Mouse (Mus musculus) liver, embryonic 14.5 days (tissue): ENCODE measurements around the gene Cdc42se2. TPM values are rescaled to one million over a fixed set of nuclear protein-coding genes. Genes with fewer than 3 reads are reported as not detected.

Experiments used
- ATAC-seq: fragments of 200-750 bp; cut with Nextera tagmentation; 2 replicates; pipeline ENCODE4 v1.8.0; 2017; ENCODE audit warnings: moderate number of reproducible peaks, mild to moderate bottlenecking, moderate library complexity; ENCODE audit not compliant: insufficient read depth
- DNase-seq, 3 experiments: peaks; one replicate each; pipeline ENCODE4 v3.0.0-alpha.2; 2012 to 2013; ENCODE audit warnings: low read depth in 3 of 3, low spot score in 3 of 3
- H3K27ac ChIP-seq: fragments of 300-500 bp; sonication (generic); 2 replicates; pipeline ENCODE4 v1.5.1; 2014; ENCODE audit warnings: moderate library complexity, mild to moderate bottlenecking, control low read depth, inconsistent platforms
- H3K27me3 ChIP-seq: fragments of 300-500 bp; sonication (generic); 2 replicates; pipeline ENCODE4 v1.6.1; 2014; ENCODE audit warnings: mild to moderate bottlenecking, low read length, moderate library complexity; ENCODE audit not compliant: control insufficient read depth, insufficient read depth
- H3K36me3 ChIP-seq: fragments of 300-500 bp; sonication (generic); replicated peaks from 2 replicates; pipeline ENCODE4 v1.6.1; 2014; ENCODE audit warnings: low read depth; ENCODE audit not compliant: control insufficient read depth, insufficient read depth
- H3K4me1 ChIP-seq, 2 experiments: fragments of 200-500 bp in 1 of 2; fragments of 300-500 bp in 1 of 2; sonication (generic) in 1 of 2; replicated peaks; 2 replicates each; pipeline ENCODE4 v1.6.1; 2012 to 2014; ENCODE audit warnings: antibody characterized with exemption in 1 of 2, inconsistent platforms in 1 of 2, low read length in 1 of 2; ENCODE audit not compliant: control insufficient read depth in 2 of 2, insufficient read depth in 2 of 2
- H3K4me2 ChIP-seq: fragments of 300-500 bp; sonication (generic); 2 replicates; pipeline ENCODE4 v1.6.1; 2014; ENCODE audit warnings: low read depth, mild to moderate bottlenecking, control low read depth, moderate library complexity
- H3K4me3 ChIP-seq, 2 experiments: fragments of 200-500 bp in 1 of 2; fragments of 300-500 bp in 1 of 2; sonication (generic) in 1 of 2; 2 replicates each; pipeline ENCODE4 v1.5.1; 2012 to 2014; ENCODE audit warnings: low read depth in 2 of 2, low read length in 2 of 2, mild to moderate bottlenecking in 2 of 2, control low read depth in 1 of 2, inconsistent platforms in 1 of 2, moderate library complexity in 1 of 2; ENCODE audit not compliant: insufficient read depth in 1 of 2
- H3K9ac ChIP-seq: fragments of 300-500 bp; sonication (generic); replicated peaks from 2 replicates; pipeline ENCODE4 v1.6.1; 2014; ENCODE audit warnings: mild to moderate bottlenecking, control low read depth, moderate library complexity
- H3K9me3 ChIP-seq: fragments of 300-500 bp; sonication (generic); 2 replicates; pipeline ENCODE4 v1.6.1; 2016; ENCODE audit warnings: low read length, mixed read lengths; ENCODE audit not compliant: control insufficient read depth
- CTCF ChIP-seq: IDR thresholded peaks from 2 replicates; pipeline ENCODE4 v1.5.1; 2016; ENCODE audit warnings: antibody characterized with exemption, low read depth, control low read depth
- EP300 ChIP-seq: IDR thresholded peaks from 2 replicates; pipeline ENCODE4 v1.6.1; 2016; ENCODE audit warnings: antibody characterized with exemption, low read depth
- WGBS: fragments of 180-500 bp; shearing (Covaris S2); extraction: QIAGEN DNeasy Blood & Tissue Kit; methylation state at CpG from one replicate; pipeline ENCODE4 v1.1.7; 2014; ENCODE audit not compliant: insufficient replicate concordance; 5-methylcytosine and 5-hydroxymethylcytosine counted together
- polyA plus RNA-seq, 2 experiments: library from polyadenylated mRNA; depleted of rRNA in 1 of 2; stranded (reverse) in 1 of 2; unstranded in 1 of 2; fragments of >200 nt; fragmentation: Nextera tagmentation in 1 of 2; extraction: Ambion mirVana in 1 of 2; gene quantifications; 2 replicates each; pipeline versions ENCODE4 v1.2.1 to v1.2.3; 2012 to 2014

Gene Cdc42se2
- polyA plus RNA-seq, 2 experiments: 9.2 to 15.5 TPM

DNA sequence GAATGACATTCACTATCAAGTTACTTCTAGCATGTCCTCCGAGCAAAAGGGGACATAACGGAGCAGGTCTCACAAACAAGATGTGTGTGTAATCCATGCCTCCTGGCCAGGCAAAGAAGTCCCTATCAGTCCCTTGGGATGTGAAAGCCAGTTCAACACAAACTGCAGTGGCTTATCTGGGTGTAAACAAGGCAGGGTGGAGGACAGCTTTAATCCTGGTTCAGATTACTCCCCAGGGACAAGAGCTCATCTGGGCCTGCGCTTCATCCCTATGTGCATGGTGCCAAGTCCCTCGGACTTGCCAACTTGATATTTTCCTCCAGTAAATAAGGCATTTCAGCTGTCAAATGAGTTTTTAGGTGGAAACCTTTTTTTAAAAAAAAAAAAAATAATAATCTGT lies 36.0 kb downstream of the Cdc42se2 start:
- no peak overlapping the region for H3K9ac ChIP-seq
- H3K36me3 ChIP-seq: no peaks in the 10 kb centered on the region
- no peak for TF ChIP-seq EP300
- no peak for TF ChIP-seq CTCF
- H3K4me3 ChIP-seq: no peak overlapping the region
- no peaks in the 10 kb centered on the region for H3K4me1 ChIP-seq
- no peaks in the 10 kb centered on the region for H3K9me3 ChIP-seq
- DNase-seq (no peak), ATAC-seq (no peak)
- H3K27me3 ChIP-seq: no peaks in the 10 kb centered on the region
- 67% methylated on average over 4 of the region's 4 CpGs for WGBS
- no peak overlapping the region for H3K27ac ChIP-seq
- no peak overlapping the region for H3K4me2 ChIP-seq

DNA sequence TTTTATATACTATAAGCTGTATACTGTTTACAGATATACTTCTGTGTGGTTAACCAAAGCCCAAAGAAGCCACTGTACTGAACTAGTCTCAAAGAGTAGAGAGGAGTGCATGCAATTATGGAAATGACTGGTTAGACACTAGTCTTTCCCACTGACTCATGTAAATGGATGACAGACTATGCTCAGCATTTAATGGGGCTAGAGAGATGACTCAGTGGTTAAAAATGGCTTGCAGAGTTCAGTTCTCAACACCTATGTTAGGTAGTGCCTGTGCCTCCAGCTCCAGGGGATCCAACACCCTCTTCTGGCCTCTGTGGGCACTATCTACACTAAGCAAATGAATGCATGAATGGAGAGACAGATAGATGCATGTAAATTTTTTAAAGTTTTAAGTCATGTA lies 38.6 kb downstream of the Cdc42se2 start:
- ATAC-seq: no peak
- Histone ChIP-seq H3K4me1 (no peaks in the 10 kb centered on the region), H3K36me3 (no peaks in the 10 kb centered on the region), H3K9me3 (no peaks in the 10 kb centered on the region), H3K27me3 (no peaks in the 10 kb centered on the region), H3K27ac (no peak overlapping the region), H3K4me2 (no peak overlapping the region), H3K4me3 (no peak overlapping the region), H3K9ac (no peak overlapping the region)
- no peak for DNase-seq
- TF ChIP-seq CTCF: no peak
- no peak for TF ChIP-seq EP300

DNA sequence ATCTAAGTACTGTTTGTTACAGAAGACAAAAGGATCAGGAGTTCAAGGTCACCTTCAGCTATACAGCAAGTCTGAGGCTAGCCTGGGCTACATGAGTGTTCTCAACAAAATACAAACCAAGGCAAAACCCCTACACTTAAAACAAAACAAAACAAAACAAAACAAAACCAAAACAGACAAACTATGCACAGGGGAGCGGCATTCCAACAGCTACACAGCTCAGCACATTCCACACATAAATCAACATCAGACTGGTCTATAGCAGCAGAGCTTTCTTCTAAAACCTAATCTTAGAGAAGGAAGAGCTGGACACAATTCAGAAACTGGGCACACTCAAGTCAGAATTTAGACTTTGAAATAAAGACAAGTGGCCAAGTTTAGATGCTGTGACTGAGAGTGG lies 43.2 kb downstream of the Cdc42se2 start:
- no peak overlapping the region for H3K9ac ChIP-seq
- no peak overlapping the region for H3K4me2 ChIP-seq
- no peaks in the 10 kb centered on the region for H3K9me3 ChIP-seq
- no peak for TF ChIP-seq EP300
- TF ChIP-seq CTCF: no peak
- peaks cover 0 to 2% of the 10 kb centered on the region in 2 experiments; a peak in 1 of 4 replicates for H3K4me1 ChIP-seq
- H3K27ac ChIP-seq: no peak overlapping the region
- H3K36me3 ChIP-seq: no peaks in the 10 kb centered on the region
- H3K27me3 ChIP-seq: no peaks in the 10 kb centered on the region
- ATAC-seq (no peak), DNase-seq (no peak)
- 83% methylated on average over 1 of the region's 1 CpGs for WGBS
- no peak overlapping the region for H3K4me3 ChIP-seq

DNA sequence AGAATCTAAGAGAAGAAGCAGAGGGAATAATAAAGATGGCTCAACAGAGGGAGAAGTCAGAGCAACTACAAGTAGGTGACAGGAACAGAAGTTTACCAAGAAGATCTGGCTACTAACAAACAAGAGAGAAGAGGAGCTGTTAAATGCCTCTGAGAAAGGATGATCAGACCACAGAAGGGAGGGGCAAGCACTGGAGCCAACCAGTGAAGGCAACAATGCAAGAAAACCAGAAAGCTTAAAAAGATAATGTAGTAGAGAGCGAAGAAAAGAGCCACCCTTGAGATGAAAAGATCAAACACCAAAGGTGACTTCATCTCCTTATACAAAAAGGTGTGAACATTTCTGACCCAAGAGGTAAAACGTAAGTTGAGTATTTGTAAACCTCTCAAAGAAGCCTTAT lies 46.1 kb downstream of the Cdc42se2 start:
- no peak for DNase-seq
- 54% methylated on average over 2 of the region's 2 CpGs for WGBS
- H3K27me3 ChIP-seq: no peaks in the 10 kb centered on the region
- TF ChIP-seq CTCF (no peak), EP300 (no peak)
- no peak overlapping the region for H3K27ac ChIP-seq
- no peak for ATAC-seq
- H3K36me3 ChIP-seq: no peaks in the 10 kb centered on the region; the same call in 1 of the 2 replicates
- H3K4me3 ChIP-seq: no peak overlapping the region
- no peaks in the 10 kb centered on the region for H3K9me3 ChIP-seq
- H3K9ac ChIP-seq: no peak overlapping the region
- no peak overlapping the region for H3K4me2 ChIP-seq
- peaks cover 0 to 5% of the 10 kb centered on the region in 2 experiments; a peak in 1 of 4 replicates for H3K4me1 ChIP-seq

DNA sequence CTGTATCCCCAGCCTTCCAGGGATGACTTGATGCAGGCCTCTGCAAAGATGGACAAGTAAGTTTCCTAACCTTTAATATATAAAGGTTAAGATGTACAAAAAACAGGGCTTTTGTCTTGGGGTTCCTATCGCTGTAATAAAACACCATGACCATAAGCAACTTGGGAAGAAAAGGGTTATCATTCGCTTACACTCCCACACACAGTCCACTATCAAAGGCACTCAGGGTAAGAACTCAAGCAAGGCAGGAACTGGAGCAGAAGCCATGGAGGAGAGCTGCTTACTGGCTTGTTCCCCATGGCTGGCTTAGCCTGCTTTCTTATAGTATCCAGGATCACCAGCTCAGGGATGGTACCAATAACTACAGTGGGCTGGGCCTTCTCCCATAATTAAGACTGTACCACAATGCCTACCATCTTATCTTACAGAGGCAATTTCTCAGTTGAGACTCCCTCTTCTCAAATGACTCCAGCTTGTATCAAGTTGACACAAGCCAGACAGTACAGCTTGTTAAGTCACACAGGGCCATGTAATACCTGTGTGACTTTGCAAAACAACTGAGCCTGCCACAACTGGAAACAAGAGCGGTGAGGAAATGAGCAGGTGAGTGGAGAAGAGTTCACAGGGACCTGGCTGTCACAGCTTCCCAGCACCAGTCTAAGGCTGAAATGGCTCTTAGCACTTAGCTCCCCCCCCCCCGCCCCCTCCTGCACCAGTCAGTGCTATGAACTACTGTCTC lies 48.3 kb downstream of the Cdc42se2 start:
- no peak for TF ChIP-seq CTCF
- TF ChIP-seq EP300: no peak
- WGBS: 69% methylated on average over 3 of the region's 4 CpGs
- Histone ChIP-seq H3K4me1 (peaks cover 0 to 5% of the 10 kb centered on the region in 2 experiments; a peak in 1 of 4 replicates), H3K4me2 (no peak overlapping the region), H3K36me3 (no peaks in the 10 kb centered on the region; the same call in 1 of the 2 replicates), H3K9ac (no peak overlapping the region), H3K9me3 (no peaks in the 10 kb centered on the region), H3K27me3 (no peaks in the 10 kb centered on the region), H3K27ac (no peak overlapping the region), H3K4me3 (no peak overlapping the region)
- peak in 1 of 3 experiments; percentile 12 for DNase-seq
- peak; percentile 43; the same call in 1 of the 2 replicates for ATAC-seq
